Mouse (Mus musculus) G1E-ER4 (cell line): ENCODE results near the gene Ripk3. TPM values are rescaled to one million over a fixed set of nuclear protein-coding genes. Genes with fewer than 3 reads are reported as not detected.

Experiments used
- GATA1 ChIP-seq: IDR thresholded peaks from one replicate; pipeline ENCODE4 v1.8.0; 2012; ENCODE audit warnings: low read length, inconsistent platforms
- polyA plus RNA-seq: library from polyadenylated mRNA; stranded (reverse); fragments of >175 nt; gene quantifications from 2 replicates; pipeline ENCODE4 v1.2.3, GENCODE M21; 2012

Gene Ripk3
- polyA plus RNA-seq, 1 experiment = 0.29 TPM

GRCm38 (mm10) chr14:55745180-55745860 is 43.3 kb downstream of the Ripk3 start, which contains the start of the genes Dhrs1 and Nop9:
Dhrs1 (minus strand) TSS chr14:55745690.
Nop9 (plus strand) TSS chr14:55745693.
- TF ChIP-seq GATA1 = no peak

GRCm38 (mm10) chr14:55743711-55744110 is 45.0 kb downstream of the Ripk3 start:
- TF ChIP-seq GATA1 = no peak

- no peak for TF ChIP-seq GATA1
Observed at GRCm38 (mm10) chr14:55737086-55737687, 51.5 kb downstream of the Ripk3 start.

DNA sequence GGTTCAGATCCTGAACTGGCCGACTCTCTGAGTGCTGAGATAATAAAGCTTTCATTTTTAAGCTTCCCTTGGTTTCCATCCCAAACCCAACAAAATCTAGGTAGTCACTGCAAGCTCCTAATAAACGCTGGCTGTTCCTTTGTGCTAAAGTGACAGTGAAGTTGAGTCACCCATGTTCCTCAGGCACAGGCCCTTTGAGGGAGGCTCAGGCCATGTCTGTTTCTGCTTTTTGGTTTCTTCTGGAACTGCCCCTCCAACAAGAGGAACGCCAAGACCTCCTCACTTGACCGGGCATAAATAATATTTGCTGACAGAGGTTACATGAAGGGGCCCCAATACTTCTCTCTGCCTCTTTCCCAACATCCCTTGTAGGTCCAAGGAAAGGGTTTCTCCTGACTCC is 52.9 kb downstream of the Ripk3 start:
- no peak for TF ChIP-seq GATA1

DNA sequence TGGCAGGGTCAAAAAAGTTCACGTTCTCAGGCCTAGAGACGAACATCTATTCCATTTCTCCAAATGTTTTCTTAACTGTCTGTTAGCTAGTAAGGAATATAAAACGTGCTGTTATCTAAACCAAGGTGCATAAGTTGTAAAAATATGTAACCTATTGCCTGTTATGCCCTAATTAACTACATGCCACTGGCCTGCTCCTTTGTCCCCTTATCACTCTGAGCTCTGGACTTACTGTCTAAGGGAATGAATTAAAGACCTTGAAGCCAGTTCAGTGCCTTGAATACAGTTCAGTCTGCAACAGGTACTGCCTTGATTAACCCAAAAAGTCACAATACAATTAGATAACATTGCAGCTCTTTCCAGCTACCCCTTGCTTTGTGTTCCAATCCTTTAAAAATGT is 53.3 kb downstream of the Ripk3 start:
- no peak for TF ChIP-seq GATA1

Other genes starting within 250 kb of the Ripk3 start
- 36.2 and 48.8 TPM in 2 replicates for gene Pck2, start 248.6 kb downstream of the Ripk3 start, polyA plus RNA-seq
- gene Dcaf11, start 228.9 kb downstream of the Ripk3 start, polyA plus RNA-seq = 39.9 and 43.0 TPM in 2 replicates
- 0.41 TPM in 1 of 2 replicates, not detected in the other for gene A730061H03Rik, start 228.5 kb downstream of the Ripk3 start, polyA plus RNA-seq
- gene Fitm1, start 213.2 kb downstream of the Ripk3 start, polyA plus RNA-seq = not detected in 2 replicates
- gene Psme1, start 210.7 kb downstream of the Ripk3 start, polyA plus RNA-seq = 110 and 154 TPM in 2 replicates
- gene Emc9, start 203.6 kb downstream of the Ripk3 start, polyA plus RNA-seq = 21.8 and 22.3 TPM in 2 replicates
- 36.7 and 49.5 TPM in 2 replicates for gene Psme2, start 197.8 kb downstream of the Ripk3 start, polyA plus RNA-seq
- 27.7 and 31.5 TPM in 2 replicates for gene Rnf31, start 197.2 kb downstream of the Ripk3 start, polyA plus RNA-seq
- gene Irf9, start 185.3 kb downstream of the Ripk3 start, polyA plus RNA-seq = 18.0 and 38.7 TPM in 2 replicates
- gene Rec8, start 170.8 kb downstream of the Ripk3 start, polyA plus RNA-seq = 51.2 and 93.7 TPM in 2 replicates
- gene Ipo4, start 152.9 kb downstream of the Ripk3 start, polyA plus RNA-seq = 50.5 and 123 TPM in 2 replicates
- gene Gm49378, start 151.0 kb downstream of the Ripk3 start, polyA plus RNA-seq = 3.7 TPM in 1 of 2 replicates, not detected in the other
- gene Tm9sf1, start 145.1 kb downstream of the Ripk3 start, polyA plus RNA-seq = 14.7 and 17.9 TPM in 2 replicates
- gene Tssk4, start 138.7 kb downstream of the Ripk3 start, polyA plus RNA-seq = 0.24 TPM in 2 replicates
- 13.0 and 22.6 TPM in 2 replicates for gene Mdp1, start 128.4 kb downstream of the Ripk3 start, polyA plus RNA-seq
- gene Gmpr2, start 116.9 kb downstream of the Ripk3 start, polyA plus RNA-seq = 24.5 and 33.3 TPM in 2 replicates
- 115 and 142 TPM in 2 replicates for gene Nedd8, start 116.7 kb downstream of the Ripk3 start, polyA plus RNA-seq
- 44.5 and 52.2 TPM in 2 replicates for gene Tinf2, start 107.0 kb downstream of the Ripk3 start, polyA plus RNA-seq
- gene Tgm1, start 74.9 kb downstream of the Ripk3 start, polyA plus RNA-seq = 7.5 and 9.0 TPM in 2 replicates
- 19.2 and 26.8 TPM in 2 replicates for gene Rabggta, start 66.6 kb downstream of the Ripk3 start, polyA plus RNA-seq
- gene Dhrs1, start 43.2 kb downstream of the Ripk3 start, polyA plus RNA-seq = 2.0 and 3.8 TPM in 2 replicates
- 49.1 and 80.2 TPM in 2 replicates for gene Nop9, start 43.2 kb downstream of the Ripk3 start, polyA plus RNA-seq
- gene Cideb, start 30.4 kb downstream of the Ripk3 start, polyA plus RNA-seq = not detected in 2 replicates
- not detected in 2 replicates for gene Ltb4r2, start 27.4 kb downstream of the Ripk3 start, polyA plus RNA-seq
- gene Ltb4r1, start 22.9 kb downstream of the Ripk3 start, polyA plus RNA-seq = 0.21 TPM in 1 of 2 replicates, not detected in the other
- 0.01 and 0.06 TPM in 2 replicates for gene Adcy4, start 4.8 kb downstream of the Ripk3 start, polyA plus RNA-seq
- gene Nfatc4, start 34.3 kb upstream of the Ripk3 start, polyA plus RNA-seq = 0.04 TPM in 1 of 2 replicates, not detected in the other
- gene Nynrin, start 65.1 kb upstream of the Ripk3 start, polyA plus RNA-seq = 0.05 and 0.06 TPM in 2 replicates
- 0.08 and 0.09 TPM in 2 replicates for gene Cbln3, start 95.5 kb upstream of the Ripk3 start, polyA plus RNA-seq
- gene Khnyn, start 96.1 kb upstream of the Ripk3 start, polyA plus RNA-seq = 15.0 and 15.8 TPM in 2 replicates
- not detected in 2 replicates for gene Sdr39u1, start 111.4 kb upstream of the Ripk3 start, polyA plus RNA-seq
- gene Cma1, start 155.8 kb upstream of the Ripk3 start, polyA plus RNA-seq = not detected in 2 replicates
- not detected in 2 replicates for gene Cma2, start 162.1 kb upstream of the Ripk3 start, polyA plus RNA-seq
- 0.05 and 0.10 TPM in 2 replicates for gene Mcpt1, start 229.1 kb upstream of the Ripk3 start, polyA plus RNA-seq
- not detected in 2 replicates for gene Mcpt9, start 241.6 kb upstream of the Ripk3 start, polyA plus RNA-seq